Comparison of ENCODE assay signal across 10 mouse cellular contexts in the genomic region with DNA sequence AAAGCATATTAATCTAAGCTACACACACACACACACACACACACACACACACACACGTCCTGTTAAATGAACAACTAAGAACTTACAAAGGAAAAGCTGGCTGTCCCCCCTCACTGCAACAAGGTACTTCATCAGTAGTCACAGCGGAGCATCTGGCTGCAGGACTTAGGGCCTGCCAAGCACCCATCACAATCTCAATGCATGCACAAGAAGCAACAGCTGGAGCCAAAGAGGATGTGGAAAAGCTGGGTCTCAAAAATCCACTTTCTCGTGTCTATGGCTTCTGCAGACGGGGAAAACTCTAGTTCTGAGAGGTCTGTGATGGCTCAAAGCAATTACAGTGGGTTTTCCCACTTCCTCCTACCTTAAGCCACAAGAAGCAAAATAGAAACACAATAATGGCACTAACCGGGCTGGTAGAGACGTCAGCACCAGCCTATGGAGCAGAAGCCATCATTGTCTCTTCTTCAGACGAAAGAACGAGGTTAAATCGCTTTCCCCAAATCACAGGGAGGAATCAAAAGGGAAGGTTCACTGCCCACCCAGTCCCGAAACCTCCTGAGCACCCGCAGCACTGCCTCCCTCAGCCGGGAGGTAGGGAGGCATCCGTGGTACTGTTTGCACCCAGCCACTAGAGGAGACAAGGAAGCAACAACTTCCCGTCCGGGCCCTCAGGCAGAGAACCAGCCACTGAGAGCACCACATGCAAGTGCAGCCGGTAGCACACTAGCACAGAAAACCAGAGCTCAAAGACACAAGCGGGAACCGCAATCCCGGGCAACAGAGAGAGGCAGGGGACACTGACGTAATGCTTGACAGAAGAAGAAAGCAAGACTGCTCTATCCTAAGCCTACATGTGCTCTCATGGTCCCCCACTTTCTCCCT. TPM values are rescaled to one million over a fixed set of nuclear protein-coding genes. Genes with fewer than 3 reads are reported as not detected.
A peak's percentile ranks its signal among the peaks of the same experiment; 100 is the strongest.
DNase-seq lines count a peak whose midpoint lies in the region; ATAC-seq and TF ChIP-seq lines count a peak whose summit lies in the region.
"Had no signal": no experiment of that assay in that cellular context is flagged by ENCODE, and none has a peak within 500 bp of the region (broad histone marks: within the 10 kb centered on the region; RNA-seq: fewer than 3 reads in every experiment).

No protein-coding gene starts in this region.

- no peaks in the 10 kb centered on the region for H3K36me3 ChIP-seq in midbrain, embryonic 16.5 days (ENCODE audit: control insufficient read depth, insufficient read depth, low read length)
- no peaks in the 10 kb centered on the region for H3K36me3 ChIP-seq in midbrain, embryonic 10.5 days
- H3K36me3 ChIP-seq in liver, postnatal 0 days (replicated peaks; ENCODE audit: insufficient read depth, low read length), result no peaks in the 10 kb centered on the region
- H3K36me3 ChIP-seq in kidney, embryonic 14.5 days (ENCODE audit: control insufficient read depth, insufficient read depth, low read length), result no peaks in the 10 kb centered on the region
- H3K36me3 ChIP-seq: stomach, embryonic 15.5 days had no signal

- H3K4me2 ChIP-seq in midbrain, embryonic 16.5 days (ENCODE audit: low read length), result no peak overlapping the region
- peak overlapping the region; percentile 34; the same call in 1 of the 2 replicates for H3K4me2 ChIP-seq in liver, postnatal 0 days (ENCODE audit: low read depth, low read length)
- no peak overlapping the region for H3K4me2 ChIP-seq in kidney, embryonic 14.5 days (replicated peaks; ENCODE audit: low read depth, low read length)
- H3K4me2 ChIP-seq: stomach, embryonic 15.5 days had no signal

- peak; percentile 31; the same call in 1 of the 2 replicates for ATAC-seq in frontal cortex, adult (ENCODE audit: low TSS enrichment)
- ATAC-seq in midbrain, embryonic 16.5 days, result peak; percentile 46; the same call in 1 of the 2 replicates
- ATAC-seq in liver, postnatal 0 days, result 0 out of 2 replicates have a peak, but pooled peaks have one; percentile 35
- ATAC-seq in kidney, embryonic 14.5 days (ENCODE audit: low FRiP score, low TSS enrichment), result no peak

- TF ChIP-seq CTCF in liver, postnatal 0 days (IDR thresholded peaks at IDR 0.05; ENCODE audit: low read depth), result no peak; the same call in 1 of the 2 replicates

- no peak overlapping the region for H3K9ac ChIP-seq in midbrain, embryonic 16.5 days (ENCODE audit: low read depth, low read length)
- no peak overlapping the region for H3K9ac ChIP-seq in liver, postnatal 0 days (replicated peaks)
- H3K9ac ChIP-seq in kidney, embryonic 14.5 days (ENCODE audit: low read depth, low read length), result no peak overlapping the region
- H3K9ac ChIP-seq: stomach, embryonic 15.5 days had no signal

- H3K4me1 ChIP-seq in midbrain, embryonic 16.5 days (ENCODE audit: control insufficient read depth, insufficient read depth, low read length), result peaks cover 10% of the 10 kb centered on the region; the same call in 1 of the 2 replicates
- H3K4me1 ChIP-seq in midbrain, embryonic 10.5 days, result peaks cover 11% of the 10 kb centered on the region; the same call in 1 of the 2 replicates
- H3K4me1 ChIP-seq in liver, postnatal 0 days (ENCODE audit: insufficient read depth), result peaks cover 16% of the 10 kb centered on the region
- 0 out of 2 replicates have a peak, but pooled peaks cover 13% of the 10 kb centered on the region for H3K4me1 ChIP-seq in kidney, embryonic 14.5 days (ENCODE audit: control insufficient read depth, insufficient read depth, low read length)

- WGBS in midbrain, embryonic 16.5 days, result 79% methylated on average over 20 of the region's 20 CpGs
- WGBS in midbrain, embryonic 10.5 days, result 86% methylated on average over 20 of the region's 20 CpGs
- WGBS in liver, postnatal 0 days (ENCODE audit: insufficient replicate concordance), result 36% methylated on average over 20 of the region's 20 CpGs
- WGBS in kidney, embryonic 14.5 days, result 85% methylated on average over 20 of the region's 20 CpGs

- H3K9me3 ChIP-seq in midbrain, embryonic 16.5 days (replicated peaks; ENCODE audit: control insufficient read depth, low read length, poor library complexity, severe bottlenecking), result no peaks in the 10 kb centered on the region
- H3K9me3 ChIP-seq in midbrain, embryonic 10.5 days (replicated peaks), result no peaks in the 10 kb centered on the region
- H3K9me3 ChIP-seq in liver, postnatal 0 days (ENCODE audit: low read length), result no peaks in the 10 kb centered on the region
- no peaks in the 10 kb centered on the region for H3K9me3 ChIP-seq in kidney, embryonic 14.5 days (ENCODE audit: control insufficient read depth, low read length)
- H3K9me3 ChIP-seq: stomach, embryonic 15.5 days had no signal

- DNase-seq in frontal cortex, postnatal 36 days (ENCODE audit: low spot score in 2 of 2), result no peak
- DNase-seq in midbrain, embryonic 10.5 days (ENCODE audit: low spot score), result no peak
- DNase-seq in liver, postnatal 0 days, result peak; percentile 42
- peak; percentile 77 for DNase-seq in thymus, postnatal 14 days
- no peak for DNase-seq in ovary, postnatal 14 days (ENCODE audit: low spot score)
- DNase-seq: heart, postnatal 10 days had no signal

- no peak overlapping the region; the same call in 1 of the 2 replicates for H3K27ac ChIP-seq in midbrain, embryonic 16.5 days (ENCODE audit: low read length)
- no peak overlapping the region for H3K27ac ChIP-seq in midbrain, embryonic 10.5 days (replicated peaks)
- no peak overlapping the region for H3K27ac ChIP-seq in liver, postnatal 0 days (ENCODE audit: low read depth)
- no peak overlapping the region for H3K27ac ChIP-seq in kidney, embryonic 14.5 days (ENCODE audit: low read depth, low read length)
- H3K27ac ChIP-seq: stomach, embryonic 15.5 days had no signal

- no peak overlapping the region for H3K4me3 ChIP-seq in midbrain, embryonic 16.5 days (ENCODE audit: low read depth, low read length)
- H3K4me3 ChIP-seq in midbrain, embryonic 10.5 days, result no peak overlapping the region
- no peak overlapping the region for H3K4me3 ChIP-seq in liver, postnatal 0 days (ENCODE audit: low read depth, low read length)
- no peak overlapping the region for H3K4me3 ChIP-seq in kidney, embryonic 14.5 days (ENCODE audit: low read length)
- H3K4me3 ChIP-seq: stomach, embryonic 15.5 days had no signal

- no peak for TF ChIP-seq EP300 in liver, postnatal 0 days (IDR thresholded peaks at IDR 0.05; ENCODE audit: low read depth)

- H3K27me3 ChIP-seq in midbrain, embryonic 16.5 days (ENCODE audit: control insufficient read depth, insufficient read depth, low read depth, low read length), result no peaks in the 10 kb centered on the region
- H3K27me3 ChIP-seq in midbrain, embryonic 10.5 days (ENCODE audit: low read depth, poor library complexity, severe bottlenecking), result no peaks in the 10 kb centered on the region
- H3K27me3 ChIP-seq in liver, postnatal 0 days (ENCODE audit: insufficient read depth, low read length), result no peaks in the 10 kb centered on the region
- H3K27me3 ChIP-seq in kidney, embryonic 14.5 days (ENCODE audit: control insufficient read depth, insufficient read depth, low read length), result no peaks in the 10 kb centered on the region
- H3K27me3 ChIP-seq: stomach, embryonic 15.5 days had no signal

RNA-seq across cellular contexts. Expression of a gene that starts 11.1 kb away (rescaled TPM):
- 31.3 and 41.3 TPM in 2 replicates for polyA plus RNA-seq in midbrain, embryonic 16.5 days (2015; fragmentation: Nextera tagmentation; extraction: Ambion mirVana)
- polyA plus RNA-seq in midbrain, embryonic 10.5 days (2016; fragmentation: Nextera tagmentation; extraction: Ambion mirVana), result 42.3 and 45.3 TPM in 2 replicates
- polyA plus RNA-seq in liver, postnatal 0 days (2015; fragmentation: Nextera tagmentation; extraction: Ambion mirVana), result 9.8 and 13.0 TPM in 2 replicates
- polyA plus RNA-seq in kidney, embryonic 14.5 days (2014; fragmentation: Nextera tagmentation; extraction: Ambion mirVana), result 46.4 and 53.0 TPM in 2 replicates

Comparison
In these comparisons a context has a peak if more than half of its experiments do, and no peak if none do; other contexts are left out.
1. DNase-seq: peak in liver, postnatal 0 days (single experiment) and thymus, postnatal 14 days (single experiment); none in frontal cortex, postnatal 36 days (0 of 2), midbrain, embryonic 10.5 days (single experiment) and ovary, postnatal 14 days (single experiment).